Mouse (Mus musculus) urinary bladder, adult 2 months (tissue): ENCODE data around the gene Plekha5. TPM values are rescaled to one million over a fixed set of nuclear protein-coding genes. Genes with fewer than 3 reads are reported as not detected.
A peak's percentile ranks its signal among the peaks of the same experiment; 100 is the strongest.
"Not testable (repeated sequence)": the region's sequence is repeated elsewhere in the genome, so short reads cannot be mapped to it uniquely, and the experiment has no call there.

Experiments
- DNase-seq: peaks from one replicate; pipeline ENCODE4 v3.0.0; 2022; ENCODE audit warnings: low spot score
- polyA plus RNA-seq: library from polyadenylated mRNA; depleted of rRNA; stranded (reverse); fragments of >200 nt; gene quantifications from 2 replicates; pipeline ENCODE4 v1.2.3, GENCODE M21; 2012

The Plekha5 gene
- polyA plus RNA-seq, 1 experiment = 77.0 TPM

DNA sequence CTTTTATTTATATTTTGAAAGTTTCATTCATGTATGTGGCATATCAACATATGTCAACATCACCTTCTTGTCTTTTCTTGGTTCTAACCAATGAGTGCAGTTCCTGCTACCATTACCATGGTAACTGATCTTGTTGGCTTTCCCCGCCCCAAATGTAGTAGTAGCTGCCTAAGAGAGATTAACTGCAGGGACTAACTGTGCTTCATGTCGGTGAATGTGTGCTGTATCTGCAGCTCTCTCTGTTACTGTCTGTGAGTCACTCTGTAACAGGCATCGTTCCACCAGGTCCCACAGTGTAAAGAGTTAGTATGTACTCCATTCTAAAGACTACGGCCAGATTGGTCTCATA, 153.9 kb downstream of the Plekha5 start:
- DNase-seq = no peak

- DNase-seq = not testable (repeated sequence)
These were observed 155.1 kb downstream of the Plekha5 start for GRCm38 (mm10) chr6:140578985-140579384.

DNA sequence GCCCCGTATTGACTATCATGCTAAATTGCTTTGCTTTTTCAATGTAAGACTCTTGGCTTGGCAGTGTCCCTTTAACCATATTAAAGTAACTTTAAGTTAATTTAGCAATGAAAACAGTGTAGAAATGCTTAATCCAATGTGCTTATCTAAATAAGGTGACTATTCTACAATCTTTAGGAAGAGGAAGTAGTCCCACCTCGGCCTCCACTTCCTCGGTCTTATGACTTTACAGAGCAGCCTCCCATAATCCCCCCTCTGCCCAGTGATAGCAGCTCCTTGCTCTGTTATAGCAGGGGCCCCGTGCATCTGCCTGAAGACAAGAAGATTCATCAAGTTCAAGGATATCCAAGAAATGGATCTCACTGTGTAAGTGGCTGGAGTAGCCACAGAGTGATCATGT, 156.3 kb downstream of the Plekha5 start:
- no peak for DNase-seq

- no peak for DNase-seq
These were observed 162.9 kb downstream of the Plekha5 start for GRCm38 (mm10) chr6:140586714-140587259.

- no peak for DNase-seq
These were observed 167.5 kb downstream of the Plekha5 start for GRCm38 (mm10) chr6:140591331-140591730.

- no peak for DNase-seq
These were observed 168.9 kb downstream of the Plekha5 start for GRCm38 (mm10) chr6:140592713-140593112.

GRCm38 (mm10) chr6:140593420-140594170, 169.7 kb downstream of the Plekha5 start:
- DNase-seq = peak; percentile 36

- not testable (repeated sequence) for DNase-seq
These were observed 171.7 kb downstream of the Plekha5 start for GRCm38 (mm10) chr6:140595551-140595950.

DNA sequence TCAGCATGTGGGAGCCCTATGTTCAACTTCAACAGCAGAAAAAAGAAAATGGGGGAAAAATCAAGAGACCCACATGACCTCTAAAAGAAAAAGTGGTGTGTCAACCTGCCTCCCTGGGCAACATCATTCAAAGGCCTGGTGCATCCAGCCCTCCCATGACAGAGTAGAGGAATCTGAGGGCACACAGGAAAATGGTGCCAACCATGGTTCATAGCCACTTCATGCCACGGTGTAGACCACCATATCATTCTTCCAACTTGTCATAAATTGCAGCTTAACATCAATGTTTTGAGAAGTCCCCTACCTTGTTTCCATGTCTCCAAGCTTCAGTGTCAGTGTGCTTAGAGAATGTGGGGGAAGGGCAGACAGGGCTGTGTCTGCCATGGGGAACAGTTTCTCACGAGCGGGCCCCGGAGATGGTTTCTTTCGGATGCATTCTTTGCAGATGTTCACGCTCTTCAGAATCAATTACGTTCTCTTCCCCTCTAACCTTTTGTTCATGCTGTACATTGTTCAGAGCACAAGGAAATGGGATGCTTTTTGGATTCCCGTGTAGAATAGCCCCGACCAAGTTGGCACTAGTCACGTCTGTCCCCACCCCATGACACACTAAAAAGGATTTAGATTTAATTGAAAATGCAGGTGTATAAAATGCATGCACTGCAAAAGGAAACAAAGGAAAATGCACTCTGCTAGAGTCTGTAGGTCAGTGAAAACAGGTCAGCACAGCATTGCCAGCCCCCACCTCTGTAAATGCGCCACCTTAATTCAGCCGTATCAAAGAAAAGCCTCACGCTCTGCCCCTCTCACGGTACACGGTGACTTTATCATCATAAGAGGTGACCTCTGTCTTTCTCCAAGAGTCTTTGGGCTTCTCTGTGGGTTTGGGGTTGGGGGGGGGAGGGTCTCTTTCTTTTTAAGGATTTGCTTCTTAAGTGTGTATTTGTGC, 173.8 kb downstream of the Plekha5 start:
- no peak for DNase-seq

DNA sequence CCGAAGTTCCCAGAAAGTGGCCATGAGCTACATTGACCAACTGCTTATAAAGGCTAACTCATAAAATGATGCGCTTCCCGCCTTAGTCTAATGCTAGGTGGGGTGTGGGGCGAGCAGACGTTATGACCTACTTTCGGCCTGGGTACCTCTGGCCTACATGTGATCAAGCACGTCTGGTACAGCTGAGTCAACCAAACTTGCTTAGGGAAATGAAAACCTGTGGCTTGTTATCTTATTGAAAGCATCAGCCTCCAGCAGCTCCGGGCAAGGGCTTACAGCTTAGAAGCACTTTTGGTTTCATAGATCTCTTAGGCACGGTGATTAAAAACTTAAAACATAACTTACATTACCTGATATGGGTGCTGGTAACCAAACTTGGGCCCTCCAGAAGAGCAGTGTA, 174.7 kb downstream of the Plekha5 start:
- DNase-seq = no peak

DNA sequence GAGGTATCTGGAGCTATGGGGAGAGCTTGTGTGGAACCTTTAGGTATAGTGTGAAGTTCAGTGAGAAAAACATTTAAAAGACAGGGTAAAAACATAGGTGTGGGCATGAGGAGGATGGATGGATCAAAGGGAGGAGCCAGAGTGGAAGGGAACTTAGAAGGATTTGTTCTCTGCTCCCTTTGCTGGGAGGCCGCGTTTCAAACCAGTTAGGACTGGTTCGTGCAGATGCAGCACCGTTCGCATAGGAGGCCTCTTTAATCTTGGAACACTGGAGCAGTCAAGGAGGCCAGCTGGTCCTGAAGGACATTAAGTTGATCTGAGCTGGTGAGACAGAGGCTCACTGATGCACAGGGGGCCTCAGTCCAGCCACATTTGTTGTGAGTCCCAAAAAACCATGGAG, 175.5 kb downstream of the Plekha5 start:
- no peak for DNase-seq

GRCm38 (mm10) chr6:140600671-140601070, 176.8 kb downstream of the Plekha5 start:
- not testable (repeated sequence) for DNase-seq

GRCm38 (mm10) chr6:140601175-140601574, 177.3 kb downstream of the Plekha5 start:
- no peak for DNase-seq

DNA sequence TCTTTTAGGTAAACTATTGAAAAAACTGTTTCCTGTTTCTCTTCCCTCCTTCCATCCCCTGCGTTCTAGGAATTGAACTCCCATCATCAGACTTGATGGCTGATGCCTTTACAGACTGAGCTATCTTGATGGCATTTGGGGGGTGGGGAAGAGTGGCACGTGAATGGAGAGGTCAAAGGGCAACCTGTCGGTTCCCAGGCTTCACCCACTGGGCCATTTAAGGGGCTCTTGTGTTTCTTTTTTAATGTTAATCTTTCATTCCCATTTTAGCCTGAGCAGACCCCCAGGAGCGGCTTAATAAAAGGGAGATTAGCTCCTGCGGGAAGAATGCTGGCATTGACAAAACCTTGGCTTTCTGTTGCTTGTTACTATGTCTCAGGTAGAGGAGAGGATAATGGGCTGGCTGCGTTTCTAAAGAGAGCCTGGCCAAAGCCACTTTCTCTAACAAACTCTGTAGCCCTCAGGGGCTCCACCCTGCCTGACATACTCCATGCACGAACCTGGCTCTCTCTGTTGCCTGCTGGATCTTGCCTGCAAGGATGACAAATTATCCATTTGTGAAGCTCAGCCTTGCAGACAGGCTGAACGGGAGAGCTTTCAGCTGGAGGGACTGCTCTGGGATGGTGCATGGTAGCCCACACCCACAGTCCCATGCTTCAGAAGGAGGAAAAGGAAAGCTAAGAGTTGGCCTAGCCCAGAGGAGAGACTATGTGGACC, 179.5 kb downstream of the Plekha5 start:
- no peak for DNase-seq

- DNase-seq = not testable (repeated sequence)
These were observed 181.3 kb downstream of the Plekha5 start for GRCm38 (mm10) chr6:140605173-140605572.

DNA sequence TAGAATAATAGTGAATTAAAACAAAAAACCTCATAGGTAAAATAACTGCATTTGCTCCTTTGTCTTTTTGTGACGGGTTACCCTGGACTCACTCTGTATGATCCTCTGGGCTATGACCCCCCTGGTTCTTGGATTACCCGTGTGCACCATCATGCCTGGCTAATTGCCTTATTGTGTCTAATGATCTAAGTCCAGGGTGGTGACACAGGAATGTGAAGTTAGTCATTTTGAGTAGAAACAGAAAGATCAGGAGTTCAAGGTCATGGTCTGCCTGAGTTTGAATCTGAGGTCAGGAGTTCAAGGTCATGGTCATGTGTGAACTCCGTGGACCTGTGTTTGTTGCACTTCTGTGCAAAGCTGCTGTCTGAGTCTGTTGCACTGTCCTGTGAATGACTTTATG, 181.9 kb downstream of the Plekha5 start:
- DNase-seq = no peak

- no peak for DNase-seq
These were observed 182.7 kb downstream of the Plekha5 start for GRCm38 (mm10) chr6:140606534-140606933.

- DNase-seq = no peak
These were observed 184.8 kb downstream of the Plekha5 start for GRCm38 (mm10) chr6:140608666-140609065.

GRCm38 (mm10) chr6:140609533-140609932, 185.7 kb downstream of the Plekha5 start:
- no peak for DNase-seq

DNA sequence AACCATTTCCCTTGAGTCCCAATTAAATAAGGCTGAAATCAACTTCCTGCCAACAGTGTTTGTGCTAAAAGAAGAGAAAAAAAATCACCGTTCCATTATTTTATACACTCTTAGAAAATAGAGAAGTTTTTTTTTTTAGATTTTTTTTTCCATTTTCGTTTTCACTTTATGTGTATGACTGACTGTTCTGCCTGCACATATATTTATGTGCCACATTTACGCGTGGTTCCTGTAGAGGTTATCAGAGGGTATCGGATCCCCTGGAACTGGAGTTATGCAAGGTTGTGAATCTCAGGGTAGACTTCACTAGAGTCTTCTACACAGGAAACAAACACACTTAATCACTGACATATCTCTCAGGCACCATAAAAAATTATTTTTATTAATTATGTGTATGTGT, 186.3 kb downstream of the Plekha5 start:
- DNase-seq = no peak

DNA sequence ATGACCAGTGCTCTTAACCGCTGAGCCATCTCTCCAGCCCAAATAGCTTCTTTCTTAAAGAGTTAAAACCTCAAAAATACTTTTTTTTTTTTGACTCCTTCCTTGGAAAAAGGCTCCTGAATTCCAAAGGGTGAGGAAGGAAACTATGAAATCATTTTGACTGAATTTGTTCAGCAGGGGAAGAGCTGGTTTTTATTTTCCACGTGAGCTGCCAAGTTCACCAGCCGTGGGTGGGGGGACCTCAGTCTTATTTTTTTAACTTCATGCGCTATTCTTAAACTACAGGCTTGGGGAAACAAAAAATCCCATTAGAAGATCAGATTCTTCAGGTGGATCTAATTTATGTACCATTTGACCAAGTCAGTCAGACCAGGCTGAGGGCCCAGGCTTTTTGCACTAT, 187.4 kb downstream of the Plekha5 start:
- DNase-seq = no peak
